Mouse (Mus musculus) spleen, postnatal 10 days (tissue): ENCODE measurements at regions not wholly inside any gene's neighbourhood (a gene's known extent, or its start where the extent isn't known, plus 50 kb on each side); places are given as distances from the start of the nearest gene placed in this dataset.
A peak's percentile ranks its signal among the peaks of the same experiment; 100 is the strongest.

ENCODE experiments used
- DNase-seq, 2 experiments: peaks; one replicate each; pipeline ENCODE4 v3.0.0; 2021 to 2022; ENCODE audit warnings: low spot score in 2 of 2

DNA sequence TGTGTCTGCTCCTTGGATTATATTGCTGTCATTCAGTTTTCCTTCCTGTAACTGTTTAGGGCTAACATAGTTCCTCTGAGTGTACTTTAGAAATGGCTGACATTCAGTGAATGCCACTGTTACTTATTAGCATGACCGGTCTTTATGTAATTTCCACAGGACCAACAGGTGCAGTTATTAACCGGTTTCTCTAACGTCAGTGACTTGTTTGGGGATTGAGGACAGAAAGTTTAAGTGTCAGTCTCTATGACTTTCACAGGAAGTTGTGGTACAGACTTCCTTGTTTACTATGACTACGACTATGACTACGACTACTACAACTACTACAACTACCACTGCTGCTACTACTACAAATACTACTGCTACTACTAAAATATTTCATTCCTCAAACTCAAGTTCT lies 170.4 kb upstream of the Ptger4 start:
- no peak for DNase-seq

DNA sequence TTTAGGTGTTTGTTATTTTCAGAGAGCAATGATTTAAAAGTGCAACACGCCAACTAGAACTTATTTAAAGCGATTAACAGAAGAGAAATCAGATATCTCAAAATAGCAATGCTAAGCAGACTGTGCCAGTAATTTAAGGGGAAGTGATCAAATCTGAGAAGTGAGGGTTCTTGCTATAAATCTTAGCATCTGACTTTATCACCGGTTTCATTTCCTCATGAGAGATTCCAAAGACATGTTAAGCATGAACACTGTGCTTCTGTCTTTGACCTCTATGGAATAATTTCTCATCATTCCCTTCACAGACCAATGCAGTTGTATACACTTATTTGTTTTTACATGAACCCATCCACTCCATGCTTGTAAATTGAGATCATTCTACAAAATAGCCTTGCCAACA lies 172.0 kb upstream of the Ptger4 start:
- DNase-seq, result no peak

DNA sequence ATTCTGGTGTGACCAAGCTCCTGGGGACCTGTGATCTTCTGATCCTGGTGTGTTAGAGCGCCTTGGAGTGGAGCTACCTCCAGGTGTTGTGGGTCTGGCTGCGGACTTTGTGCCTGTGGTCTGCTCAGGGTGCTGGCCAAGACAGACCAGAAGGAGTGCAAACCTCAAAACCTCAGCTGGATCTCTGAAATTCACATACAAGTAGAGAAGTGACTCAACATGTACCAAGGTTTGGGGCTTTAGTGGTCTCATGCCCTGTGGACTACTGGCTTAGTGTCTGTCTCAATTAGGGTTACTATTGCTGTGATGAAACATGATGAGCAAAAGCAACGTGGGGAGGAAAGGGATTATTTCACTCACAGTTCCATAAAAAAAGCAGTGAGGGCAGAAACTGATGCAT lies 182.7 kb upstream of the Ptger4 start:
- no peak for DNase-seq

DNA sequence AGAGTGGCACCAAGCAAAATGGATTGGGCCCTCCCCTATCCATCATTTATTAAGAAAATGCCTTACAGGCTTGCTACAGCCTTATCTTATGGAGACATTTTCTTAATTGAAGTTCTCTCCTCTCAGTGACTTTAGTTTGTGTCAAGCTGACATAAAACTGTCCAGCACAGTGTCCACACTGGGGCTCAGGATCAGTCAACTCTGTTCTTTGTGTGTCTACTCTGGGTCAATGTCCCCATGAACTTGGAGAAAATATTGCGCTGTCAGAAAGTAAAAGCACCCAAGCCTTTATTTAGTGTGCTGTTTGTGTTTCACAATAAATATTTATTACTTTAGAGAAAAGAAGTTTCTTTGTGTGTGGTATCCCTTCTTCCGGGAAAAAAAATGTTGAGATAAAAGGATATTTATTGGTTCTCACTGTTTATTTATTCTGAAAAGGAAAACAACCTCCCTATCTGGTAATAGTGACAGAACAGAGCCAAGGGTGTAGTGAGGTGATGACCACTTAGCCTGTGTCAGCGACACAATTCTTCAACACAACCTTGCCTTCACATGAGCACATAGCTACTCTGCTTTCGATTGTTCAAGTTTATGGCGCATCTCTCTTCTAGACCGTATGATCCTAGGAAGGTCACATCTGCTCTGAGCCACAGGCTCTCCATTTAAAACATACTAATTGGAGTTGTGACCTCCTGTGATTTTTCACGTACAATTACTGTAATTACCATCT lies 183.5 kb upstream of the Ptger4 start:
- no peak for DNase-seq

DNA sequence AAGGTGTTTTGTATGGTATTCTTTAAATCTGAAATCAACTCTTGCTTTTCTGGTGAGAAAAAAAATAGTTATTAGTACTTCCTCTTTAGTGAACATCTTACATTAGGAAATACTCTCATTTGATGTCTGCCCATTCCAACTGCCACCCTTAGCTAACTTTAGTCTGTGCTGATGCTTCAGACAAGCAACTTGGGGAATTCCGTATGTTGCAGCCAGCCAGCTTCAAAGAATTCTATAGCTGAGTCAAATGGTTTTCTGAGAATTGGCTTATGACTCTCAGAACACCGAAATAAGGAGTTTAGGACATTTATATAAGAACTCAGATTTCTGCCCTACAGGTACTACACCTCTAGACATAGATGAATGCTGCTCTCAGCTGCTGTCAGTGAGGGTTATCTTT lies 188.0 kb upstream of the Ptger4 start:
- DNase-seq, result no peak

DNA sequence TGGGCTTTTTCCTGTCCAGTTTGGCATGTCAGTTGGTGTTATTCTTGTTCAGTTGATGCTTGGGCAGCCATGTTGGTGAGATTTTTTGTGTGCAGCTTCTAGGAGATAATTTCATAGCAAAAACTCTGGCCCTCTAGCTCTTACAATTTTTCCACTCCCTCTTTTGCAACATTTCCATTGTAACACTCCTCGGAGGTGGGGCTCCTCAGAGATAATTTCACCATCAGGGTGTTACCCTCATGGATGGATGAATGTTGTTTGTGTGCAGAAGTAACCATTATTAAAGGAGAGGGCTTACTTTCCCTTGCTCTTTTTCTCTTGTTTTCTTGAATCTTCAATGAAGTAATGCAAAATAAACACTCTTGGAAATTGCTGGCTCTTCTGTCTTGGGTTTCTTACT lies 193.0 kb upstream of the Ptger4 start:
- DNase-seq, result no peak

DNA sequence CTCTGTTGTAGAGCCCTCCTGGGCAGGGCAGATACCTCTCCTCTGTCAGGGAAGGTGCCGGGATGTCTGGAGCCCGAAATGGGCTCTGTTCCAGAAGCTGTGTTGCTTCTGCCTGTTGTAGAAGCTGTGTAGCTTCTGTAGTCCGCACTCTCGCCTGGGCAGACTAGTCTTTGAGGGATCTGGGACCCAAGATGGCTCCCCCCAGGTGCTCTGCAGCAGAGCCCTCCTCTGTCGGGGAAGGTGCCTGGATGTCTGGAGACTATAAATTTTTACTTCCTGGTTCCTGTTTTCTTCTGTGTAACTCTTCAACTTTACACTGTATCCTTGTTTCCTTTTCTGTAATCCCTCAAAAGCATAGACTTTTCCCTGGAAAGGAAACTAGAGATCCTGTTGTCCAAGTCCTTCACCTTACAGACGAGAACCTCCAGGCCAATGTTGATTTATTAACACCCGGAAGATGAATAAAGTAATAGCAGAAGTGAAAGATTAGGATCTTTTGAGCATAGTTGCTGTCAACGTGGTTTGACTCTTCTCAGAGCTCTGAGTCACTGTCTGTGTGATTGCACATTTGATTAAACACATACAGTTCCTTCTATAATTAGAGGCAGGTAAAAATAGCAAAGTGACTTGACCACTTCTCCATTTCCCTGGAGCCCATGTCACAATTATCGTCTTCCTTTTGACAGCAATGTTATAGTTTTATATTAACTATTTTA lies 202.2 kb upstream of the Ptger4 start:
- no peak for DNase-seq

DNA sequence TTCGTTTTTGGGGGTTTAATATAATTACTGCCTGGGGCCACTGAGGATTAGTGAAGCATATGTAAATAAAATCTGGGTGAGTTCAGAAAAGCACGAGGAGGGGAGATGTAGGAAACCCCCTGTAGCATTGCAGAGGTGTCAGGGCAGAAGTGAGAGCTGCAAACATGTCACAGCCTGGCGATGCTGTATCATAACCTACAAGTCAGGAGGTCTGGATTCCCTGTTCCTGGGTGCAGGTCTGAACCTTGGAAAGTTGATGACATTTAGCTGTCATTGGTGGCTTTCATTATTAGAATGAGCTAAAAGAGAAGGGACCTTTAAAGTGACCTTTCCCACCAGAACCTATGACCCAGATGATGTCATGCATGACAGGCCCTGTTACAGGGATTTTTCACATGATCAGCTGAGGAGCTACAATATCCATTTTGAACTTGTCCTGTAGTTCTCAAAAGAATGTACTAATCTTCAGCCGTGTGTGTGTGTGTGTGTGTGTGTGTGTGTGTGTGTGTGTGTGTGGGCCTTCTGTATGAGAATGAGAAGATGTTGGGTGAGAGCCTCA lies 202.8 kb upstream of the Ptger4 start:
- DNase-seq, result no peak

DNA sequence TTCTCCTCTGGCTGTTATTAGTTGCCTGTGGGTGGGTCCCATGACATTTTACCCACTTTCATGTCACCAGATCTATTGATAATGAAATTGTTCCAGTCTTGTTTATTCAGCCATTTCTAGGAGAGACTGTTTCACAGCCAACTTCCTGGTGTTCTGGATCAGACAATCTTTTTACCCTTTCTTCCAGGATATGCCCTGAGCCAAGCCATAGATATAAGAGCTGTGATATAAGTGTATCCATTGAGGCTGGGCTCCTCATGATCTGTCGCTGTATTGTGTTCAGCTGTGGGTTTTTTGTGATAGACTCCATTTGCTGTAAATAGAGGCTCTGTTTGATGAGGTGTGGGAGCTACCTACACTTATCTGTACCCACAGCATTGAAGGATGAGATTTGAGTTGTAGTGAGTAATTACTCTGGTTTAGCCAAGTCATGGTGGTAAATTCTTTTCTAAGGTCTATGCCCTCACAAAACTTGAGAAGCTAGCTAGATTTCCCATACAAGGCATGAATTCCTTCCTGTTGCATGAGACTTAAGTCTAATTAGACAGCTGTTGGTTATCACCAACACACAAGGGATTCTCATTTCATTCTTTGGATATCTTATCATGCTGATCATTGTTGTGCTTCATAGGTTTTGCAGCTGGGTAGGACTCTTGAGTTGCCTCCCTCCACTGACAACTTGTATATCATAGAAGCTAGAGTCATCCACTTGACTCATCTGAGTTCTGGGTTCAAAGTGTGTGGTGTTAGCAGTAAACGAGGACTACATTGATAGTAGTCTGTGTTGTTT lies 203.9 kb upstream of the Ptger4 start:
- no peak for DNase-seq

DNA sequence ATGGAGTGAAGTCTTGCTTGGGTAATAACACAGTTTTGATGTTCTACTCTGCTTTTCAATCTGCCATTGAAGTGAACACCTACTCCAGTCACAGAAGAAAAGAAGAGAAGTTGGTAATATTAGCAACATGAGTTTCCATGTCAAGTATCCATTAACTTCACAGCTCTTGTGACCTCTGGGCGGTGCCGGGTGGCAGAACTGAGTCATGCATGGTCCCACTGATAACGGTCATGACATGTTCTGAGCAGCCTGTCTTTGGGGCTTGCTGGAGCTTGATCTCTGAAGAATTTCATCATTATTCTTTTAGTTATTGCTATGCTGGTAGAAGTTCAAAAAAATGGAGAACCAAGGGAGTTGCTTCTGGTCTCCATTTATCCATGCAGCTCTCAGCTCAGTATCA lies 215.1 kb upstream of the Ptger4 start:
- DNase-seq, result peak in 1 of 2 experiments; percentile 24

DNA sequence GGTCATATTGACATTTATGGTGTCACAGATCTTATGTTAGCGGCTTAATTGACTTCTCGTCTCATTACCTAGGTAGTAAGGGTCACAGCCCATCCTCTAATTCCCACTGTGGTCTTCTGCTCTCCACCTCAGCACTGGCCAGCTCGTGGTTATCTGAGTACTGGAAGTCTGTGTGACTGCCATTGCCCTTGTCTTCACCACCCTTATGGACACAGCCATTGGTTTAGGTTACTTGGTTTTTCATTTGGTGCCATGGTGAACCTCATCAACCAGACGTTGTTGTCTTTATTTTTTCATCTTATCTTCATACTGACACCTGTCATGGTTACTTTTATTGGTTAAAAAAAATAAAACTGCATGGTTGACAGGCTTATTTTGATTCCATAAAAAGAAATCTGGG lies 215.6 kb upstream of the Ptger4 start:
- no peak for DNase-seq

DNA sequence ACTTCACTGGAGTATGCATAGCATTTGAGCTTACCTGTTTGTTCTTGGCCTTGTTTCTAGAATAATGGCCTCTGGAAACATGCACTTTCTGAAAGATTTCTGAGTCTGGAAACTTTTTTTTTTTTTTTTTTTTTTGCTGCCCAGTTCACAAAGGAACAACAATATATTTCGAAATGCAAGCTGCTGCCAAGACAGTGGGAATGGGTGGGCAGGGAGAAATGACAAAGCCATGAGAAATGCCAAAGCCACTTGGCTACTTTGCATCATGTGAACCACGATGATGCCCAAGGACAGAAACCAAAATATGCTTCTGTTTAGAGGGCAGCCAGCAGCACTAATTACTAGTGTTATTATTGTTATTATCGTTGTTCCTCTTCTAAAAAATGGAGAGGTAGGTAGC lies 218.7 kb upstream of the Ptger4 start:
- no peak for DNase-seq

DNA sequence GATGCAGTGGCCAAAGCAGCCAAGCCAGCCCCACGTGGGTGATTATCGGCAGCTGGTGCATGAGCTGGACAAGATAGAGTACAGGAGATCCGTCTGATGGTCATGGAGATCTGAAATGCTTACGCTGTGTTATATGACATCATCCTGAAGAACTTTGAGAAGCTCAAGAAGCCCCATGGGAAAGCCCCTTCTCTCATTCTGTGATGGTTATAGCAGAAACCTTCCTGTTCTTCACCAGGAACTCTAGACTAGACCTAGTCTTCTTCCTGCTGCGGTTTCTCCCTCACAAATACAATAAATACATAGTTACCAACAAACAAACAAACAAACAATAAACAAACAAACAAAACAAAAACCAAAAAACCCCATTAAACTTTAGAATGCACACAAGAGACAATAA lies 220.7 kb upstream of the Ptger4 start:
- DNase-seq, result no peak

DNA sequence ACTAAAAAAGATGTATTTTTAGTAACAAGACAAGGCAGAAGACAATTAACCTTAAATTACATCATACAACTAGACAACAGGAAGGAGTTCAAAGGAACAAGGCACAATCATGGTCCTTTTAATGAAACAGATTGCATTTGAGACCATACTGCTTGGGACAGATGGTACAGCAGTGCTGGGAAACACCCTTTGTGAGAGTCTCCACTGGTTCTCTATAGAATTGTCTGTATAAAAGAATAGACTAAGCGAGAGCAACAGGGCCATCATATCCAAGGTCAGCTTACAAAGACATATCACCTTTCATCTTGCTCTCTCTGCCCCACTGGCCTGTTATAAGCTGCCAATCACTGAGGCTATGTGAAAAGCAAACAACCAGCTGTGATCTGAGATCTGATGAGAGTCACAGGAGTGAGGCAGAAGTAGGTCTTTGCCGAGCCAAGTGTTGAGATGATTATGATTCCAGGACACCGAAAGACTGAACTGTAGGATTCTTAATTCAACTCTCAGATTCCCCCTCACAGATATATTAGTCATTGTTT lies 224.6 kb upstream of the Ptger4 start:
- DNase-seq, result no peak

DNA sequence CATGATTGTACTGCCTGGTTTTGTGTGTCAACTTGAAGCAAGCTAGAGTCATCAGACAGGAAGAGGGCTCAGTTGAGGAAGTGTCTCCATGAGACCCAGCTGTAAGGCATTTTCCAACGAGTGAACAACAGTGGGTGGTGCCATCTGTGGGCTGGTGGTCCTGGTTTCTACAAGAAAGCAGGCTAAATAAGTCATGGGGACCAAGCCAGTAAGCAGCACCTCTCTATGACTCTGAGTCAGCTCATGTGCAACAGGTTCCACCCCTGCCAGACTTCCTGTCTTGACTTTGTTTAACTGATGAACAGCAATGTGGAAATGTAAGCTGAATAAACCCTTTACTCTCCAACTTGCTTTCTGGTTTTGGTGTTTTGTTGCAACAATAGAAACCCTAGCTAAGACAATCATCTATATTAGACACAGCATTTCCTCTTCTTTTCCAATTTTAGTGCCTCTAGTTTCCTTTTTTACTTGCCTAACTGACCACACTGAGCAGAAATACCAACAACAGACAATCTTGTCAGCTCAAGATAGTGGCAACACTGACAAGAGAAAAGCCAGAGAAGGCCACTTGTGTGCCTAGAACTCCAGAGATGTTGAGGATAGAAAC lies 231.5 kb upstream of the Ptger4 start:
- no peak for DNase-seq

DNA sequence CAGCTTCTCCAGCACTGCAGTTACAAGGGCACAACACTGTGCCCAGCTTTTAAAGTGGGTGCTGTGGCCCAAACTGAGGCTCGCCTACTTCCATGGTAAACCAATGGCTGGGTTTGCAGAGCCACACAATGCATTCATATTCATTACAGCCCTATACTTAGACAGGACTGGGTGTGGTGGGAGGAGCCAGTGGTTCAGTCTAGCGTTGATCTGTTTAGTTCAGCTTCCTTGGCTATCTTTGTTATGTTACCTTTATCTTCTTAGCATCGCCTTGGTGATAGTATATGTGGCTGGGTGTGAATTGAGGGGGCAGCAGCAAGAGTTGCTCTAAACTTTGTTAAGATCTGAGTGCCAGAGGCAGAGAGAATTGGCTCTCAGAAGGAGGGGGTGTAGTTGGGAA lies 249.3 kb upstream of the Ptger4 start:
- DNase-seq, result no peak

DNA sequence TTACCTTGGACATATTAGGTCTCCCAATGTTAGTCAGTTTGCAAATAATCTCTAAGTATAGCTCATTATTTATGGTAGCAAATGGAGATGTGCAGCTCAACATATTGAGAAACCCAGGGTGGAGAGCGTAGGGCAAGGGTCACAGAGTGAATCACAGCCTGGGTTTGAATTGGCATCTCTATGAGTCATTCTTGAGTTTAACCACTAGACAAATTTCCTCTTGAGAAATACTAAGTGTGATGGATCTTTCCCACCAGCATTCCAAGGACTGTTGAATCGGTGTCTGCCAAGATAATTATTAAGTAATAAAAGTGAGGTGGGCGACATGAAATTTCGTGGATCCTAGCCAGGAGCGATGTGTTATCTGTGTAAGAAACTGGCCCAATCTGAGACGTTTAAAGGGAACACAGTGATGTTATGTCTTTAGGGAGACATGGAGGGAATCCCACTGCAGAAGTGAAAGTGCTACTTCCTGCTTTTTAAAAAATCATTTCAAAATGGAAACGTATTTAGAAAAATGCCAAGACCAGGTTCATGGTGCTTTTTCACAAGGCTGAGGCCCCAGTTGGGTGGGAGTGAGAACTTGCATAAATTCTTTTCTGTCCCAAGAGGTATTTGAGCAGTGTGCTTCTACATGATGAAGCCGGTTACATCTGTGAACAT lies 251.3 kb upstream of the Ptger4 start:
- no peak for DNase-seq

DNA sequence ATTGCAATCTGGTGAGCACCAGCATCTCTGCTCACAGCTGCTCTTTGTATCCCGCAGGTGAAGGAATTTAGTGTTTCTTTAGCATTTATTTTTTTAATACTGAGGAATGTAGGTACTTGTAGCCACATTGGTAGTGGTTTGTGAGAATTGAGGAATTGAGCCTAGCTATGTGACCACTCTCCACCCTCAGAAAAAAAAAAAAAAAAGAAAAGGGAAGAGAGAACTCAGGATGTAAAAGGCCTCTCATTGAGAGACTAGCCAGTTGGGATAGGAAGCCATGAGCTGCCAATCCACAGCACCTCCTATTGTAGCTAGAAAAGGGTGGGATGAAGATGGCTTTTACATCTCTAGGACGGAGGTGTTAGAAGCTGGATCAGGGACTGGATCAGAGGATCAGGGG lies 252.0 kb upstream of the Ptger4 start:
- DNase-seq, result no peak

DNA sequence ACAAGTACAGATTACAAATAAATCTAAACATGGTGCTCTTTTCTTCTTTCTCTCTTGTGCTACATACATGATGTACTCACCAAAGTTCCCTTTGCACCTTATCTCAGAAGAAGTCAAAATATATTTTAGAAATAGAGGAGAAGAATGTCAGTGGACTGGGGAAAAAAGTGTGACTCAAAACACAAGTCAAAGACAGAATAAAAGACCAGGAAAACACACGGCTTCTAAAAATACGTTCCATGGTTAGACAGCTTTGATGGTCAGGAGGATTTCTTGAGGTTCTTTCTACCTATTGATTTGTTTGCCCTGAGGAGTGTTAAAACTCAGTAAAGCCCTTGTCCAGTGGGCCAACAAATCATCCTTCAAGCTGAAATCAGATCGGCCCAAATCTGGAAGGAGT lies 260.5 kb upstream of the Ptger4 start:
- DNase-seq, result no peak

DNA sequence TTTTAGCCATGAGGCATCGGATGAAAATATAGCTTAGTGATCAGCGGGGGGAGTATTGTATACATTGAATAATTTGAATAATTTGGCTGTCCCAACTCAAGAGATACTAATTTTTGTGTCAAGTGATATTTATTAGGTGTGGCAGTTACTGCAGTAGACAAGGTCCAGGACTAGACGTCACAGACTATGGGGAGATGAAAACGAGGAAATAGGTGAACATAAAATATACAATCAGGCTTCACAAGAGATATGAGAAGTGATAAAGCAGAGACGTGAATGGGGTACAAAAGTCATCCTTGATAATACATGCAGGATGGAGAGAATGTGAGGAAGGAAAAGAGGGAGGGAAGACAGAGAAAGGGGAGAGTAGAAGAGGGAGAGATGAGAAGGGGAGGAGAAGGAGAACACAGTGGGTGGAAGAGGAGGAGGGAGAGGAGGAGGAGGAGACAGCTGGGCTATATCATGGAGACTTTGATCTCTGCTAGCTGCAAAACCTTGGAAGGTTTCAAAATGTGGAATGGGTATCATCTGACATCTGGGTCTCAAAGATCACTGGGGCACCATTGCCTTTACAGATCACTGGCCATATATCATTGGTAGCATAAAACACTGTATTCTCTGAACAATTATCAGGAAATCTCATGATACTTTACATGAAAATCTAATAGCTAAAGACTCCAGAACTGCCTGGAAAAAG lies 263.0 kb upstream of the Ptger4 start:
- no peak for DNase-seq

DNA sequence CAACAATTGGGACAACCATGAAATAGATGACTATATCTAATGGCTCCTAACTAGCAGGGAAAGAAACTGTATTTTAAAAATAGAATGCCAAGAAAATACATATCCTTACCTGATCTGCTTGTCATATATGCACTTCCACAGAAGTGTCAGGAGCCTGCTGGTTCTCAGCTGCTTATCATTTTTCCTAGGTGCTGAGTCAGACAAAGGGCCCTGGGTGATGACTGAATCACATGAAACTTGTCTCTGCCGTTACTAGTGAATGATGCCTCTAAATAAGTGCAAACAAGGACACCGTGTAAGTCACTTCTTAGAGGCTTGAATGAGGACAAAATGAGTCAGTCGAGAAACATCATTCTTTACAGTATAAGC lies 263.5 kb upstream of the Ptger4 start:
- no peak for DNase-seq
